Mouse (Mus musculus): ENCODE measurements around the gene Acss3. TPM values are rescaled to one million over a fixed set of nuclear protein-coding genes. Genes with fewer than 3 reads are reported as not detected.

The Acss3 gene
- polyA plus RNA-seq (2016; fragmentation: Nextera tagmentation; extraction: Ambion mirVana) = 1.5 and 2.4 TPM in 2 replicates

DNA sequence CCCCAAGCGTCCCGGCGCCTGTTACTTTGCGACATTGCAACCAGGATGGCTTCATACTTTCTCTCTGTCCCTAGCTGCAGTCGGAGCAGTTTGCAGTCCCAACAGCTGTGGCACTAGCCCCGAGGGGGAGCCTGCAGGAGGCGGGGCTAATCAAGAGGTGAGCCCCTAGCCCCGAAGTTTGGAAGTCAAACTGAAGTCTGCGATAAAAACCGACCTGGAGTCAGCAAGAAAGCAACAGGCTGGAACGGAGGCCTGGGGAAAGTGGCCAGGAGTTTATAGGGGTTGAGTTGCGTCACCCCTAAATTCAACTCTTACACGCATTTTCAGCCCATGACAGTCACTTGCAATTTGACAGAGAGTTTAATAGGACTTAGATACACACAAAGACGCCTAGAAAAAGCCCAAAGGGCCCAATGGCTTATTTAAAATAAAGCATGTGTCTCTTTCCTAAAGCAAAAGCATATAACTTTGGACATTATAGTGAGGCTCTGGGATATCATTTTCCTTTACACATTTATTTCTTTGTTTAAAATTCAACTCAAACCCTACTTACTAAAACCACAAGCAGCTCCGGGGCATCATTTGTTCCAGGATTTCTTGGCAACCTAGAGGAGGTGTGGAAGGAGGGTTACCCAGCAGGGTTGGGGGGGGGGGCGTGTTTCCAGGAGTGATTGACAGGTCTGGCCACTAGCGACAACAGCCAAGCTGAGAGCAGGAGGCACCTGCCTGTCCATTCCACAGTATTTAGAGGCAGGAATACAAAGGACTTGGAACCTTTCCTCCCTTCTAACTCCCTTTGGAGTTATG, at the start of gene Acss3:
TSS of gene Acss3 (minus strand) at position 140 of the 807 bp plus-strand sequence.
- peak; percentile 79 for DNase-seq (ENCODE audit: low spot score)
- H3K27ac ChIP-seq = peak within 1 kb of the TSS; percentile 83
- H3K27me3 ChIP-seq (ENCODE audit: low read depth, poor library complexity, severe bottlenecking) = no peaks in the 10 kb centered on the region
- H3K4me1 ChIP-seq = peaks cover 21% of the 10 kb centered on the region
- H3K4me3 ChIP-seq = peak within 1 kb of the TSS; percentile 61
- WGBS = 3% methylated on average over 17 of the region's 17 CpGs
- no peaks in the 10 kb centered on the region for H3K9me3 ChIP-seq (replicated peaks)
- no peaks in the 10 kb centered on the region for H3K36me3 ChIP-seq

DNA sequence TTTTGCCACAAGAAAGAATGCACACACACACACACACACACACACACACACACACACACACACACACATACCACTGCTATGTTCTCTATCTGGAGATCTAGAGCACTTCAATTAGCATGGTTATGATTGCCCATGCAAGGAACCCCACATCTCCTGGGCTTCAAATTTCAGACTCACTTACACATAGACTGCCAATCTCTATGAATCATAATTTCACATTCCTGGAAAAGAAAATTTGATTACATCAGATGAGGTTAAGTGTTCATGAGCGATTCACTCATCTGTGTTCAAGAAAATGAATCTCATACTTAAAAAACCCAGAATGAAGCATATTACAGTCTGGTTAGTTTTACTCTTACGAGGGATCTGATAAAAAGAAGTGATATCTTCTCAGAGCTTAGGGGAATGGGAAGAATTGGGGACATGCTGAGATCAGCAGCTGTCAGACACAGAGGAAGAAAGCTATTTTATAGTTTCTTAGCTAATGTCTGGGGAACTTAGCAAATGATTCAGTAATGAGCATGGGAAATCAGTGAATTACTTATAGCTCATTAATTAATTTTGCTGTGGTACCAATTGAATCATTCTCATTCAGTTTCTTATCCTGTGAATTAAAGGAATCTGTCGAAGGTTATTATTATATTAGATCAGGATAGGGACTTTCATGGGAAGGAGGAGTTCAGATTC, 48.7 kb upstream of the Acss3 start:
- no peak for DNase-seq (ENCODE audit: low spot score)
- Histone ChIP-seq H3K9me3 (replicated peaks) (no peaks in the 10 kb centered on the region), H3K27me3 (ENCODE audit: low read depth, poor library complexity, severe bottlenecking) (no peaks in the 10 kb centered on the region), H3K36me3 (no peaks in the 10 kb centered on the region), H3K4me3 (no peak overlapping the region), H3K4me1 (no peaks in the 10 kb centered on the region), H3K27ac (no peak overlapping the region)
- 88% methylated on average over 3 of the region's 3 CpGs for WGBS

DNA sequence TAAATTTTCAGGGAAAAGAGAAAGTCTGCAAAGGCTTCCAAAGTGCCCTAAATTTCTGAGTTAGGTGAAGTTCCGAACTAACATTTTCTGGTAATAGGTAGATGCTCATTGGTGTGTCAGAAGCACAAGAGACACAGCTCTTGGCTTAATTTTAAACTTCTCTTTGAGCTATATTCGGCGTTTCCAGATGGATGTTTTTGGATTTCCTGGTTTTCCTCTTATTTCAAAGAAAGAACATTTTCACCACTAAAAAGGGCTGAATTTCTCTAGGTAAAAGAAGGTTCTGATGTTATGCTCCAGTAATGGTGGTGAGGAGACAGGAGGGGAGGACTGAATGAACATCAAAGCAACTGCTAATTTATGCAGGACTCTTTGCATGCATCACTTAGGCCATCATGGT, 43.0 kb upstream of the Acss3 start:
- Histone ChIP-seq H3K27ac (no peak overlapping the region), H3K4me1 (no peaks in the 10 kb centered on the region), H3K36me3 (no peaks in the 10 kb centered on the region), H3K4me3 (no peak overlapping the region), H3K27me3 (ENCODE audit: low read depth, poor library complexity, severe bottlenecking) (no peaks in the 10 kb centered on the region), H3K9me3 (replicated peaks) (no peaks in the 10 kb centered on the region)
- WGBS = 88% methylated on average over 3 of the region's 3 CpGs
- DNase-seq (ENCODE audit: low spot score) = no peak

GRCm38 (mm10) chr10:107148759-107149158, 25.3 kb upstream of the Acss3 start:
- 91% methylated on average over 1 of the region's 1 CpGs for WGBS
- Histone ChIP-seq H3K4me1 (no peaks in the 10 kb centered on the region), H3K9me3 (replicated peaks) (no peaks in the 10 kb centered on the region), H3K27ac (no peak overlapping the region), H3K36me3 (no peaks in the 10 kb centered on the region), H3K27me3 (ENCODE audit: low read depth, poor library complexity, severe bottlenecking) (no peaks in the 10 kb centered on the region), H3K4me3 (no peak overlapping the region)
- no peak for DNase-seq (ENCODE audit: low spot score)

GRCm38 (mm10) chr10:107144016-107144415, 20.5 kb upstream of the Acss3 start:
- DNase-seq (ENCODE audit: low spot score) = no peak
- no peak overlapping the region for H3K4me3 ChIP-seq
- WGBS = 45% methylated on average over 1 of the region's 1 CpGs
- no peaks in the 10 kb centered on the region for H3K36me3 ChIP-seq
- H3K27me3 ChIP-seq (ENCODE audit: low read depth, poor library complexity, severe bottlenecking) = no peaks in the 10 kb centered on the region
- no peak overlapping the region for H3K27ac ChIP-seq
- no peaks in the 10 kb centered on the region for H3K9me3 ChIP-seq (replicated peaks)
- no peaks in the 10 kb centered on the region for H3K4me1 ChIP-seq

GRCm38 (mm10) chr10:107142910-107143309, 19.4 kb upstream of the Acss3 start:
- no peak overlapping the region for H3K4me3 ChIP-seq
- H3K27me3 ChIP-seq (ENCODE audit: low read depth, poor library complexity, severe bottlenecking) = no peaks in the 10 kb centered on the region
- H3K4me1 ChIP-seq = no peaks in the 10 kb centered on the region
- H3K9me3 ChIP-seq (replicated peaks) = no peaks in the 10 kb centered on the region
- no peak overlapping the region for H3K27ac ChIP-seq
- WGBS = 78% methylated on average over 1 of the region's 1 CpGs
- no peaks in the 10 kb centered on the region for H3K36me3 ChIP-seq
- DNase-seq (ENCODE audit: low spot score) = no peak

DNA sequence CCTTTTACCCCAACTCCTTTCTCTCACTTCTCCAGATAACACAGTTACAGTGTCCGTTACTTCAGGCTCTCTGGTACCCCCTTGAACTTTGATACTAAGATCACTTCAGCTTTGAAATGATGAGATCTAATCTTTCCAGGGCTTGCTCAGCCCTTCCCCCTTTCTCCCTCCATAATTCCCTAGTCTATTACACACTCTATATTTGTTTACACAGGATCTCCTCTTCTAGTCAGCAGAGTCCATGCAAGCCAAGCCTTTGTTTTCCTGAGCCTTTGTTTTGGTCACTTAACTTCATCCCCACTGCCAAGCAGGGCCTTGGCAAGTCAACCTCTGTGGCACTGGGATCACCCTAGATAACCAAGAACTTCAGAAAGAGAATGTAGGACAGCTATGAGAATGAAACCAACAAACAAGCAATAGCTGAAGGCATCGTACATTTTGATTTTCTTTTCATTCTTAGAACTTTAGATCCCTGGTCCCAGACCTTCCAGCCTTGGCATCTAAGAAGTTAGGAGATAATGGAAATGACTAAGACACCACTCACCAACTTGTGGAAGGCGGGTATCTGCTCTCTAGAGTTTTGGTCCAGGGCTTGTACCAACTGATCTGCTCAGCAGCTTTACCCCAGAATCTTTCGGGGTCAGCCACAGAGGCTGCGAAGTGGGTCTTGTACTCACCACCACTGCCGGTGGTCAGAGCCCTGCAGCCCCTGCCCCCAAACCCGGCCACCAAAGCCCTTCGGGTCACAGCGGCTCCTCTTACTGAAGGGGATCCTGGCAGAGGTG, 532 bp downstream of the Acss3 start:
- Histone ChIP-seq H3K4me1 (peaks cover 21% of the 10 kb centered on the region), H3K36me3 (no peaks in the 10 kb centered on the region), H3K27ac (peak overlapping the region; percentile 83), H3K27me3 (ENCODE audit: low read depth, poor library complexity, severe bottlenecking) (no peaks in the 10 kb centered on the region), H3K9me3 (replicated peaks) (no peaks in the 10 kb centered on the region), H3K4me3 (peak overlapping the region; percentile 61)
- no peak for DNase-seq (ENCODE audit: low spot score)
- 10% methylated on average over 9 of the region's 9 CpGs for WGBS

GRCm38 (mm10) chr10:107121301-107121700, 2.2 kb downstream of the Acss3 start:
- Histone ChIP-seq H3K27ac (no peak overlapping the region), H3K27me3 (ENCODE audit: low read depth, poor library complexity, severe bottlenecking) (no peaks in the 10 kb centered on the region), H3K4me3 (no peak overlapping the region), H3K36me3 (no peaks in the 10 kb centered on the region), H3K9me3 (replicated peaks) (no peaks in the 10 kb centered on the region), H3K4me1 (peaks cover 21% of the 10 kb centered on the region)
- no peak for DNase-seq (ENCODE audit: low spot score)
- 98% methylated on average over 9 of the region's 9 CpGs for WGBS

- DNase-seq (ENCODE audit: low spot score) = no peak
- Histone ChIP-seq H3K4me1 (peaks cover 18% of the 10 kb centered on the region), H3K27me3 (ENCODE audit: low read depth, poor library complexity, severe bottlenecking) (no peaks in the 10 kb centered on the region), H3K27ac (no peak overlapping the region), H3K9me3 (replicated peaks) (no peaks in the 10 kb centered on the region), H3K36me3 (no peaks in the 10 kb centered on the region), H3K4me3 (no peak overlapping the region)
- 83% methylated on average over 2 of the region's 2 CpGs for WGBS
These were observed 4.3 kb downstream of the Acss3 start for GRCm38 (mm10) chr10:107119135-107119534.

DNA sequence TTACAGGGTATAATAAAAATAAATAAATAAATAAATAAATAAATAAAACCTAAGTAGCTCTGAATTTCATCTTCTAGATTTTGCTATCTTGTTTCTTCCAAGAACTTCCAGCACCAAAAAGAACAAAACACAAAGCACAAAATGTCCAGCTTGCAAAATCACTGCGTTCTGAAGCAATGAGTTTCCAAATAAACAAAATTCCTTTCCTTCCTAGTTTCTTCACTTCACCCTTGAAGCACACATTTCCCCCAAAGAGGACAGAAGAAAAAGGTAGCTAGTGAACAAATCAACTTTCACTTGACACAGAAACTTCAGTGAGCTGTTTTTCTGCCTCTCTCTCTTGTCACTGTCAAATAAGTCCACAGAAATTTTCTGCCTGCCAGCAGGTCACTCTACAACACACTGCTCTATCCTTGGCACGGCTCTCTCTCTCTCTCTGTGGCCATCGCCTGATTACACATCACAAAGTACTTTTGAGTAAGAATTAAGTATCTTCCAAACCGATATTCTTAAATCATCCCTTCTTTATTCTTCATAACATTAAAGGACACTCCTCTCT, 6.7 kb downstream of the Acss3 start:
- DNase-seq (ENCODE audit: low spot score) = no peak
- Histone ChIP-seq H3K9me3 (replicated peaks) (no peaks in the 10 kb centered on the region), H3K4me3 (no peak overlapping the region), H3K27me3 (ENCODE audit: low read depth, poor library complexity, severe bottlenecking) (no peaks in the 10 kb centered on the region), H3K27ac (no peak overlapping the region), H3K36me3 (no peaks in the 10 kb centered on the region), H3K4me1 (no peaks in the 10 kb centered on the region)
- WGBS = 85% methylated on average over 4 of the region's 4 CpGs

GRCm38 (mm10) chr10:107115930-107116642, 7.4 kb downstream of the Acss3 start:
- no peaks in the 10 kb centered on the region for H3K4me1 ChIP-seq
- H3K27ac ChIP-seq = no peak overlapping the region
- no peak overlapping the region for H3K4me3 ChIP-seq
- H3K27me3 ChIP-seq (ENCODE audit: low read depth, poor library complexity, severe bottlenecking) = no peaks in the 10 kb centered on the region
- 68% methylated on average over 1 of the region's 1 CpGs for WGBS
- no peaks in the 10 kb centered on the region for H3K9me3 ChIP-seq (replicated peaks)
- no peak for DNase-seq (ENCODE audit: low spot score)
- H3K36me3 ChIP-seq = no peaks in the 10 kb centered on the region

DNA sequence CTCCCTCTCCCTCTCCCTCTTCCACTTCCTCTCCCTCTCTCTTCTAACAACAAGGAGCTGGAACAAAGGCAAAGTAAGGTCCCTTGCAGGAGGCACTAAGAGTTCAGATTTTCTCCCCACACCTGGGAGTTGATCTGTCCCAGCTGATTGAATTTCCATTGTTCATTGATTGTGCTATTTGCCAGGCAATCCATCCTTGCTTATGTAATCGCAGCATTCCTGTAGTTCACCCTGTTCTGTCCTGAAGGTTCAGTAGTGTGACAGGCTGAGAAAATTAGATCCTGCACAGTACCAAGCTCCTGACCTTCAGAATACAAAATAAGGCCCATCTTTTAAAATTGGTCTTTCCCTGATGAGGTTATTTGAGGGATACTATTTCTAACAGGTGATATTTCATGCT, 8.3 kb downstream of the Acss3 start:
- Histone ChIP-seq H3K4me1 (no peaks in the 10 kb centered on the region), H3K27ac (no peak overlapping the region), H3K4me3 (no peak overlapping the region), H3K9me3 (replicated peaks) (no peaks in the 10 kb centered on the region), H3K36me3 (no peaks in the 10 kb centered on the region), H3K27me3 (ENCODE audit: low read depth, poor library complexity, severe bottlenecking) (no peaks in the 10 kb centered on the region)
- no peak for DNase-seq (ENCODE audit: low spot score)
- 77% methylated on average over 1 of the region's 1 CpGs for WGBS
